Mouse (Mus musculus): Measurements from ENCODE around the gene Snrk. TPM values are rescaled to one million over a fixed set of nuclear protein-coding genes. Genes with fewer than 3 reads are reported as not detected.

Snrk gene
- total and polyA plus RNA-seq, 2 experiments from 2014 or later = 77.2 to 90.5 TPM

GRCm38 (mm10) chr9:122149997-122150826 lies 33.1 kb downstream of the Snrk start:
- TF ChIP-seq CTCF (IDR thresholded peaks at IDR 0.05) = no peak
- WGBS = 92% methylated on average over 9 of the region's 9 CpGs
- ATAC-seq (ENCODE audit: low FRiP score) (no peak), DNase-seq (ENCODE audit: low spot score) (no peak)
- no peaks in the 10 kb centered on the region for H3K27me3 ChIP-seq (ENCODE audit: insufficient read depth, low read length)
- no peaks in the 10 kb centered on the region for H3K9me3 ChIP-seq (ENCODE audit: low read length)
- no peak overlapping the region for H3K4me2 ChIP-seq (ENCODE audit: low read depth, low read length, poor library complexity, severe bottlenecking)
- no peak overlapping the region for H3K4me3 ChIP-seq (ENCODE audit: low read depth, low read length)
- H3K4me1 ChIP-seq (ENCODE audit: insufficient read depth, low read length) = peaks cover 3% of the 10 kb centered on the region; the same call in 1 of the 2 replicates
- H3K27ac ChIP-seq (ENCODE audit: low read depth, low read length) = no peak overlapping the region
- no peaks in the 10 kb centered on the region for H3K36me3 ChIP-seq (ENCODE audit: insufficient read depth, low read length)
- H3K9ac ChIP-seq (replicated peaks; ENCODE audit: low read length, poor library complexity, severe bottlenecking) = no peak overlapping the region

GRCm38 (mm10) chr9:122152063-122152462 lies 35.0 kb downstream of the Snrk start:
- no peak for TF ChIP-seq CTCF (IDR thresholded peaks at IDR 0.05)
- no peak for DNase-seq (ENCODE audit: low spot score)
- no peak for ATAC-seq (ENCODE audit: low FRiP score)

GRCm38 (mm10) chr9:122152501-122152900 lies 35.4 kb downstream of the Snrk start:
- WGBS = 85% methylated on average over 1 of the region's 1 CpGs
- DNase-seq (ENCODE audit: low spot score) = no peak

More at GRCm38 (mm10) chr9:122152063-122152462, 35.0 kb downstream of the Snrk start:
- H3K4me1 ChIP-seq (ENCODE audit: insufficient read depth, low read length) = peaks cover 3% of the 10 kb centered on the region; the same call in 1 of the 2 replicates
- H3K9ac ChIP-seq (replicated peaks; ENCODE audit: low read length, poor library complexity, severe bottlenecking) = no peak overlapping the region
- WGBS = 97% methylated on average over 4 of the region's 4 CpGs
- H3K9me3 ChIP-seq (ENCODE audit: low read length) = no peaks in the 10 kb centered on the region
- no peaks in the 10 kb centered on the region for H3K36me3 ChIP-seq (ENCODE audit: insufficient read depth, low read length)
- H3K4me2 ChIP-seq (ENCODE audit: low read depth, low read length, poor library complexity, severe bottlenecking) = no peak overlapping the region
- no peak overlapping the region for H3K4me3 ChIP-seq (ENCODE audit: low read depth, low read length)
- no peak overlapping the region for H3K27ac ChIP-seq (ENCODE audit: low read depth, low read length)
- H3K27me3 ChIP-seq (ENCODE audit: insufficient read depth, low read length) = no peaks in the 10 kb centered on the region

DNA sequence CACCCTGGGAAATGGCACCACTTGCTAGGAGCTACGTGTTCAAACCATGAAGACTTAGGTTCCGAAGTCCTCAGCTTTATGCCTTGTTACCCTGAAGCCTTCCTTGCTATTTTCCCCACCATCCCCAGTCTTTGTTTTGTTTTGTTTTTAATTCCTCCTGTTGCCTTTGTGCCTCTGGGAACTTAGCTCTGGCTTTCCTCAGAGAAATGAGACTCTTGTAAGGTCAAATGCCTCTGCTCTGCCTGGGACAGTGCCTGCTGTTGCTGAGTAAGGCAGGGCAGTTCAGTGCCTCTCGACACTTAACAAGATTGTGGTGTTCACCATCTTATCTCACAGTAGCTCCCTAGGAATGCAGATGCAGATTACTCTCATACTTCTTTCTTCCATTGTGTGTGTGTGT lies 36.4 kb downstream of the Snrk start:
- no peak for TF ChIP-seq CTCF (IDR thresholded peaks at IDR 0.05)
- DNase-seq (ENCODE audit: low spot score) = no peak
- WGBS = 93% methylated on average over 3 of the region's 3 CpGs

More at GRCm38 (mm10) chr9:122152501-122152900, 35.4 kb downstream of the Snrk start:
- no peak overlapping the region for H3K4me3 ChIP-seq (ENCODE audit: low read depth, low read length)
- no peak for ATAC-seq (ENCODE audit: low FRiP score)
- peaks cover 4% of the 10 kb centered on the region; the same call in 1 of the 2 replicates for H3K36me3 ChIP-seq (ENCODE audit: insufficient read depth, low read length)
- no peak overlapping the region for H3K4me2 ChIP-seq (ENCODE audit: low read depth, low read length, poor library complexity, severe bottlenecking)
- peaks cover 3% of the 10 kb centered on the region; the same call in 1 of the 2 replicates for H3K4me1 ChIP-seq (ENCODE audit: insufficient read depth, low read length)
- H3K27me3 ChIP-seq (ENCODE audit: insufficient read depth, low read length) = no peaks in the 10 kb centered on the region
- no peak overlapping the region for H3K27ac ChIP-seq (ENCODE audit: low read depth, low read length)
- no peaks in the 10 kb centered on the region for H3K9me3 ChIP-seq (ENCODE audit: low read length)
- no peak for TF ChIP-seq CTCF (IDR thresholded peaks at IDR 0.05)
- H3K9ac ChIP-seq (replicated peaks; ENCODE audit: low read length, poor library complexity, severe bottlenecking) = no peak overlapping the region

DNA sequence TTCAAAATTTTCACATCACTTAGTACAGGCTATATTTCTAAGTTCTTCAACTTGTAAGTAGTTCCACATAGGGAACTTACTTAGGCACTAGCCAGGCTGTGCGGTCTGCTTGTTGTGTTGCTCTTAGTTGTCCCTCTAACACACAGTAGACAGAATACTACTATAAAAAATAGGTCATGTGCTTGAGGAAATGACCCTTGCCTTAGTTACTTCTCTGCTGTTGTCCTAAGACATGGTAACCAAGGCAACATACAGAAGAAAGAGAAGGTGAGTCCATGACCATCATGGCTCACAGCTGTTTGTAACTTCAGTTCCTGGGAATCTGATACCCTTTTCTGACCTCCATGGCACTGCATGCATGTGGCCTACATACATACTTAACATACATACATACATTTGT lies 38.1 kb downstream of the Snrk start:
- 97% methylated on average over 1 of the region's 1 CpGs for WGBS
- Histone ChIP-seq H3K4me2 (ENCODE audit: low read depth, low read length, poor library complexity, severe bottlenecking) (no peak overlapping the region), H3K9me3 (ENCODE audit: low read length) (no peaks in the 10 kb centered on the region), H3K27me3 (ENCODE audit: insufficient read depth, low read length) (no peaks in the 10 kb centered on the region), H3K4me3 (ENCODE audit: low read depth, low read length) (no peak overlapping the region), H3K36me3 (ENCODE audit: insufficient read depth, low read length) (peaks cover 12% of the 10 kb centered on the region; the same call in 1 of the 2 replicates), H3K9ac (replicated peaks; ENCODE audit: low read length, poor library complexity, severe bottlenecking) (no peak overlapping the region), H3K4me1 (ENCODE audit: insufficient read depth, low read length) (peaks cover 3% of the 10 kb centered on the region; the same call in 1 of the 2 replicates), H3K27ac (ENCODE audit: low read depth, low read length) (no peak overlapping the region)
- DNase-seq (ENCODE audit: low spot score) = no peak
- ATAC-seq (ENCODE audit: low FRiP score) = no peak
- TF ChIP-seq CTCF (IDR thresholded peaks at IDR 0.05) = no peak

More for the DNA sequence above, 36.4 kb downstream of the Snrk start:
- H3K4me2 ChIP-seq (ENCODE audit: low read depth, low read length, poor library complexity, severe bottlenecking) = no peak overlapping the region
- H3K27me3 ChIP-seq (ENCODE audit: insufficient read depth, low read length) = no peaks in the 10 kb centered on the region
- no peak overlapping the region for H3K27ac ChIP-seq (ENCODE audit: low read depth, low read length)
- peaks cover 3% of the 10 kb centered on the region; the same call in 1 of the 2 replicates for H3K4me1 ChIP-seq (ENCODE audit: insufficient read depth, low read length)
- no peak for ATAC-seq (ENCODE audit: low FRiP score)
- no peak overlapping the region for H3K9ac ChIP-seq (replicated peaks; ENCODE audit: low read length, poor library complexity, severe bottlenecking)
- H3K4me3 ChIP-seq (ENCODE audit: low read depth, low read length) = no peak overlapping the region
- no peaks in the 10 kb centered on the region for H3K9me3 ChIP-seq (ENCODE audit: low read length)
- H3K36me3 ChIP-seq (ENCODE audit: insufficient read depth, low read length) = peaks cover 10% of the 10 kb centered on the region; the same call in 1 of the 2 replicates
